Mouse (Mus musculus): Measurements from ENCODE around the gene R3hcc1l.

GRCm38 (mm10) chr19:42591534-42591933 is 73.0 kb downstream of the R3hcc1l start:
- TF ChIP-seq CTCF (IDR thresholded peaks at IDR 0.05; ENCODE audit: low read depth) (no peak), EP300 (optimal IDR thresholded peaks at IDR 0.05) (no peak)
